Mouse (Mus musculus) brain, embryonic 14.5 days (tissue): ENCODE results near the gene Kctd14.

Experiments used
- CTCF ChIP-seq: fragments of 200-500 bp; IDR thresholded peaks from 2 replicates; pipeline ENCODE4 v1.5.1; 2012; ENCODE audit warnings: inconsistent platforms, mild to moderate bottlenecking, moderate library complexity, borderline replicate concordance; ENCODE audit not compliant: insufficient read depth, insufficient read length; ENCODE audit errors: extremely low read depth
- POLR2A ChIP-seq: fragments of 200-500 bp; IDR thresholded peaks from 2 replicates; pipeline ENCODE4 v1.6.1; 2012; ENCODE audit warnings: mild to moderate bottlenecking, inconsistent platforms, borderline replicate concordance; ENCODE audit not compliant: poor library complexity, insufficient read depth, insufficient read length, severe bottlenecking; ENCODE audit errors: extremely low read depth

DNA sequence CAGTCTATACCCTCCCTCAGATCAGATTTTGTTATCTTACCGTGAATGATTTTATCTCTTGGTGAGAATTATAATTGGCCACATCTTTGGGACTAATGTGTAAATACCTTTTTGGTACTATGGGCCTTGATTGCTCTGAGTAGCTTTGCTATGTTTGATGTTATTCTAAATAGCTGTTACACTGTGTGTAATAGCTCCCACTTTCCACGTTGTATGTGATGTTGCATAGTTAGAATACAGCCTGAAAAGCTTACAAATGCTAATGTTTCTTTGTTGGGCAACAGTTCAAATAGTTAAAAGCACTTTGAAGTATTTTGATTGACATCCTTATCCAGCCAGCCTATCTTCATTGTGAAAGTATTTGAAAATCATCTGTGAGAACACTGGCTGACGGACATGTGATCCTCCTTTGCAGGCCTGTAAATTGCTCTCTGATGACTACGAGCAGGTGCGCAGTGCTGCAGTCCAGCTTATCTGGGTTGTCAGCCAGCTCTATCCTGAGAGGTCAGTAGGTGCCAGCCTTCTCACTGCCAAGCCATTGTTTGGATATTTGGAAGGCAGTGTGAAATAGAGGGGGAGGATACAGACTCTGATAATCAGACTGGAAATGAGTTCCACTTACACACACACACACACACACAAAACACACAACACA is 49.6 kb downstream of the Kctd14 start:
- TF ChIP-seq POLR2A (no peak), CTCF (no peak)
